Mouse (Mus musculus) subcutaneous adipose tissue, adult 2 months (tissue): Measurements from ENCODE around the gene Tnfrsf26. TPM values are rescaled to one million over a fixed set of nuclear protein-coding genes. Genes with fewer than 3 reads are reported as not detected.

Experiments
- polyA plus RNA-seq: library from polyadenylated mRNA; depleted of rRNA; stranded (reverse); fragments of >200 nt; gene quantifications from 2 replicates; pipeline ENCODE4 v1.2.3, GENCODE M21; 2012; ENCODE audit warnings: low replicate concordance; rRNA removed

The Tnfrsf26 gene
- polyA plus RNA-seq = 0.98 and 1.0 TPM in 2 replicates

GRCm38 (mm10) chr7:143628540-143628939 lies at the start of gene Tnfrsf26:
Tnfrsf26 (minus strand) TSS chr7:143628722.

GRCm38 (mm10) chr7:143649034-143649768 lies 20.7 kb upstream of the Tnfrsf26 start, which contains the start of gene Tnfrsf22:
Tnfrsf22 (minus strand) TSS chr7:143649661.

GRCm38 (mm10) chr7:143599428-143600230 lies 28.9 kb downstream of the Tnfrsf26 start, which contains the start of gene Cars:
Cars (minus strand) TSS chr7:143600090.

Other genes starting within 250 kb of the Tnfrsf26 start
- gene Cdkn1c, start 167.7 kb downstream of the Tnfrsf26 start, polyA plus RNA-seq = 22.7 and 41.2 TPM in 2 replicates
- gene Slc22a18, start 155.0 kb downstream of the Tnfrsf26 start, polyA plus RNA-seq = 18.3 and 20.4 TPM in 2 replicates
- gene Phlda2, start 125.6 kb downstream of the Tnfrsf26 start, polyA plus RNA-seq = 0.63 TPM in 1 of 2 replicates, not detected in the other
- gene Nap1l4, start 79.6 kb downstream of the Tnfrsf26 start, polyA plus RNA-seq = 92.2 and 97.1 TPM in 2 replicates
- gene Cars, start 28.6 kb downstream of the Tnfrsf26 start, polyA plus RNA-seq = 18.4 and 22.3 TPM in 2 replicates
- gene Tnfrsf22, start 20.9 kb upstream of the Tnfrsf26 start, polyA plus RNA-seq = 11.0 and 13.3 TPM in 2 replicates
- gene Tnfrsf23, start 57.1 kb upstream of the Tnfrsf26 start, polyA plus RNA-seq = 9.4 and 10.2 TPM in 2 replicates
- 68.9 and 93.7 TPM in 2 replicates for gene Osbpl5, start 128.3 kb upstream of the Tnfrsf26 start, polyA plus RNA-seq
- 5.9 TPM in 1 of 2 replicates, not detected in the other for gene Mrgprg, start 138.3 kb upstream of the Tnfrsf26 start, polyA plus RNA-seq
- 2.0 and 2.8 TPM in 2 replicates for gene Mrgpre, start 155.8 kb upstream of the Tnfrsf26 start, polyA plus RNA-seq
- 14.2 and 16.2 TPM in 2 replicates for gene Nadsyn1, start 194.1 kb upstream of the Tnfrsf26 start, polyA plus RNA-seq
- 109 and 118 TPM in 2 replicates for gene Dhcr7, start 194.4 kb upstream of the Tnfrsf26 start, polyA plus RNA-seq
- not detected in 2 replicates for gene Gm498, start 238.1 kb upstream of the Tnfrsf26 start, polyA plus RNA-seq